Mouse (Mus musculus) heart, adult 9 months (tissue): ENCODE measurements around the gene Ric8a.

Source experiments
- DNase-seq, 2 experiments: peaks; one replicate each; pipeline ENCODE4 v3.0.0; 2022; ENCODE audit warnings: low spot score in 2 of 2

Gene Ric8a

GRCm38 (mm10) chr7:140856785-140857549 is at the start of gene Ric8a:
Gene Ric8a (plus strand): TSS chr7:140856957.
- DNase-seq = peak; percentile 93 to 94

- DNase-seq = no peak
These were observed 46.3 kb upstream of the Ric8a start for GRCm38 (mm10) chr7:140810496-140810895.

- DNase-seq = no peak
These were observed 45.0 kb upstream of the Ric8a start for GRCm38 (mm10) chr7:140811714-140812113.

- no peak for DNase-seq
These were observed 43.9 kb upstream of the Ric8a start for GRCm38 (mm10) chr7:140812850-140813249.

- DNase-seq = no peak
These were observed 36.6 kb upstream of the Ric8a start for GRCm38 (mm10) chr7:140820173-140820572.

GRCm38 (mm10) chr7:140821305-140821652 is 35.5 kb upstream of the Ric8a start:
- no peak for DNase-seq

GRCm38 (mm10) chr7:140821653-140822329 is 35.0 kb upstream of the Ric8a start, which contains the start of gene Zfp941:
Gene Zfp941 (minus strand): TSS chr7:140822178.
- no peak for DNase-seq

- DNase-seq = no peak
These were observed 34.0 kb upstream of the Ric8a start for GRCm38 (mm10) chr7:140822731-140823130.

- peak in 1 of 2 experiments; percentile 18 for DNase-seq
These were observed 28.4 kb upstream of the Ric8a start for GRCm38 (mm10) chr7:140828171-140828881.

- DNase-seq = no peak
These were observed 25.3 kb upstream of the Ric8a start for GRCm38 (mm10) chr7:140831447-140831846.

GRCm38 (mm10) chr7:140833341-140833740 is 23.4 kb upstream of the Ric8a start:
- DNase-seq = no peak

- DNase-seq = no peak
These were observed 21.6 kb upstream of the Ric8a start, which contains the start of gene Urah for GRCm38 (mm10) chr7:140834968-140835757. Gene Urah (plus strand): TSS chr7:140835018.

- DNase-seq = no peak
These were observed 21.0 kb upstream of the Ric8a start for GRCm38 (mm10) chr7:140835758-140836087.

- DNase-seq = no peak
These were observed 20.3 kb upstream of the Ric8a start for GRCm38 (mm10) chr7:140836243-140837115.

GRCm38 (mm10) chr7:140839556-140839955 is 17.2 kb upstream of the Ric8a start:
- DNase-seq = no peak

GRCm38 (mm10) chr7:140840750-140841735 is 15.7 kb upstream of the Ric8a start:
- no peak for DNase-seq

- DNase-seq = no peak
These were observed 13.0 kb upstream of the Ric8a start for GRCm38 (mm10) chr7:140843806-140844205.

- peak; percentile 74 to 86 for DNase-seq
These were observed 11.7 kb upstream of the Ric8a start, which contains the start of gene Scgb1c1 for GRCm38 (mm10) chr7:140844905-140845665. Gene Scgb1c1 (plus strand): TSS chr7:140845547.

GRCm38 (mm10) chr7:140845683-140846082 is 11.1 kb upstream of the Ric8a start:
- DNase-seq = no peak
